Mouse (Mus musculus): ENCODE results near the gene Stx3. TPM values are rescaled to one million over a fixed set of nuclear protein-coding genes. Genes with fewer than 3 reads are reported as not detected.

Stx3 gene
- polyA plus RNA-seq, 1 experiment from 2014 or later, result 11.2 TPM

DNA sequence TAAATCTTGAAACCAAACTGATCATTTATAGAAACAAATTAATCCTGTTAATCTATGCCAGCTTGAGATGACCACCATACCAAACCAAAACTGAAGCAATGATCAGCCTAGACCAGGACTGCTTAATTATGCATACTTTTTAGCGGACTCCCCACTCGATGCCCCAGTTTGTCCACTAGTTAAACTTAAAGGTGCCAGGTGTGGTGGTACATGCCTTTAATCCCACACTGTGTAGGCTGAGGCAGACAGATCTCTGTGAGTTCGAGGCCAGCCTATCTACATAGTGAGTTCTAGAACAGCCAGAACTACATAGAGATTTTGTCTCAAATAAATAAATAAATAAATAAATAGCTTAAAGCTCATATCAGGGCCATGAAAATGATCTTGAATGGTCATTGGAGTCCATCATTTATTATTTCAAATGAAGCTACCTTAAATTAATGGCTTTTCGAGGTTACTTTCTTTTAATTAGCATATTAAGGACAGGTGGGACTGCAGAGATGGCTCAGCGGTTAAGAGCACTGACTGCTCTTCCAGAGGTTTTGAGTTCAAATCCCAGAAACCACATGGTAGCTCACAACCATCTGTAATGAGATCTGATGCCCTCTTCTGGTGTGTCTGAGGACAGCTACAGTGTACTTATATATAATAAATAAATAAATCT is 49.8 kb downstream of the Stx3 start:
- H3K4me3 ChIP-seq, result peak overlapping the region; percentile 67; the same call in 1 of the 2 replicates
- H3K27ac ChIP-seq, result no peak overlapping the region
- peak overlapping the region; percentile 73 for H3K4me2 ChIP-seq
- no peaks in the 10 kb centered on the region for H3K9me3 ChIP-seq
- WGBS, result 85% methylated on average over 5 of the region's 5 CpGs
- no peak overlapping the region for H3K9ac ChIP-seq
- ATAC-seq (ENCODE audit: insufficient number of reproducible peaks, insufficient read depth, low FRiP score, low TSS enrichment, low read depth), result no peak
- H3K4me1 ChIP-seq, result peaks cover 7% of the 10 kb centered on the region
- H3K27me3 ChIP-seq, result no peaks in the 10 kb centered on the region
- H3K36me3 ChIP-seq, result peaks cover 12% of the 10 kb centered on the region

GRCm38 (mm10) chr19:11768163-11768562 is 51.0 kb downstream of the Stx3 start:
- peaks cover 7% of the 10 kb centered on the region for H3K4me1 ChIP-seq
- no peak overlapping the region for H3K9ac ChIP-seq
- no peak overlapping the region for H3K27ac ChIP-seq
- H3K4me3 ChIP-seq, result no peak overlapping the region
- WGBS, result 10% methylated on average over 3 of the region's 3 CpGs
- H3K27me3 ChIP-seq, result no peaks in the 10 kb centered on the region
- no peak overlapping the region for H3K4me2 ChIP-seq
- H3K9me3 ChIP-seq, result no peaks in the 10 kb centered on the region
- 0 out of 2 replicates have a peak, but pooled peaks cover 2% of the 10 kb centered on the region for H3K36me3 ChIP-seq
- no peak for ATAC-seq (ENCODE audit: insufficient number of reproducible peaks, insufficient read depth, low FRiP score, low TSS enrichment, low read depth)

GRCm38 (mm10) chr19:11766413-11766812 is 52.8 kb downstream of the Stx3 start:
- no peak overlapping the region for H3K4me2 ChIP-seq
- no peak overlapping the region for H3K27ac ChIP-seq
- H3K9ac ChIP-seq, result no peak overlapping the region
- H3K36me3 ChIP-seq, result no peaks in the 10 kb centered on the region
- no peaks in the 10 kb centered on the region for H3K27me3 ChIP-seq
- H3K4me3 ChIP-seq, result no peak overlapping the region
- 65% methylated on average over 4 of the region's 4 CpGs for WGBS
- no peaks in the 10 kb centered on the region for H3K9me3 ChIP-seq
- H3K4me1 ChIP-seq, result peaks cover 7% of the 10 kb centered on the region
- no peak for ATAC-seq (ENCODE audit: insufficient number of reproducible peaks, insufficient read depth, low FRiP score, low TSS enrichment, low read depth)

DNA sequence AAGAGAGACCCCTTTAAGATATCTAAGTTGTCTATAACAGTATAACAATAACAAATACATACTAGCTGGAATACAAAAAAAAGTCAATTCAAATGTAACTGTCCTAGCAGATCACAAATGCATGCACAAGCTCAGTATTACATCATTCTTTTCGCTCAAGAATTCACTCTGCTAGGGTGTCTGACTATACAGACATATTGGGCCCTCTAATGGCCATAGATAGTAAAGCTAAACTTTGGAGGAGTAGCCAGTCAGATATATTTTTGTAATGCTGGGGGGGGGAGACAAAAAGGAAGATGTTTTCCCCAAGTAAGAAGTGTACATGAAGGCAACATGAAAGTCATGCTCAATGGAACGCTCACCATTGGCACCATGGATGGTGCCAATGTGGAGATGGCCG is 54.1 kb downstream of the Stx3 start:
- H3K36me3 ChIP-seq, result no peaks in the 10 kb centered on the region
- 81% methylated on average over 3 of the region's 3 CpGs for WGBS
- ATAC-seq (ENCODE audit: insufficient number of reproducible peaks, insufficient read depth, low FRiP score, low TSS enrichment, low read depth), result no peak
- H3K4me3 ChIP-seq, result no peak overlapping the region
- H3K27ac ChIP-seq, result no peak overlapping the region
- no peak overlapping the region for H3K9ac ChIP-seq
- no peak overlapping the region for H3K4me2 ChIP-seq
- no peaks in the 10 kb centered on the region for H3K27me3 ChIP-seq
- H3K4me1 ChIP-seq, result no peaks in the 10 kb centered on the region
- H3K9me3 ChIP-seq, result no peaks in the 10 kb centered on the region

GRCm38 (mm10) chr19:11747298-11747697 is 71.9 kb downstream of the Stx3 start, which contains the start of gene Gif:
TSS of gene Gif (plus strand) at chr19:11747554.
- Histone ChIP-seq H3K9me3 (no peaks in the 10 kb centered on the region), H3K27ac (no peak within 1 kb of the TSS), H3K4me1 (no peaks in the 10 kb centered on the region), H3K9ac (no peak within 1 kb of the TSS), H3K4me2 (no peak within 1 kb of the TSS), H3K4me3 (no peak within 1 kb of the TSS), H3K36me3 (no peaks in the 10 kb centered on the region), H3K27me3 (no peaks in the 10 kb centered on the region)
- no peak for ATAC-seq (ENCODE audit: insufficient number of reproducible peaks, insufficient read depth, low FRiP score, low TSS enrichment, low read depth)
- WGBS, result 73% methylated on average over 2 of the region's 2 CpGs

- Histone ChIP-seq H3K9ac (no peak overlapping the region), H3K4me1 (no peaks in the 10 kb centered on the region), H3K27ac (no peak overlapping the region), H3K9me3 (no peaks in the 10 kb centered on the region), H3K27me3 (no peaks in the 10 kb centered on the region), H3K4me2 (no peak overlapping the region), H3K4me3 (no peak overlapping the region), H3K36me3 (no peaks in the 10 kb centered on the region)
- no peak for ATAC-seq (ENCODE audit: insufficient number of reproducible peaks, insufficient read depth, low FRiP score, low TSS enrichment, low read depth)
These were observed 73.5 kb downstream of the Stx3 start for GRCm38 (mm10) chr19:11745680-11746079.

DNA sequence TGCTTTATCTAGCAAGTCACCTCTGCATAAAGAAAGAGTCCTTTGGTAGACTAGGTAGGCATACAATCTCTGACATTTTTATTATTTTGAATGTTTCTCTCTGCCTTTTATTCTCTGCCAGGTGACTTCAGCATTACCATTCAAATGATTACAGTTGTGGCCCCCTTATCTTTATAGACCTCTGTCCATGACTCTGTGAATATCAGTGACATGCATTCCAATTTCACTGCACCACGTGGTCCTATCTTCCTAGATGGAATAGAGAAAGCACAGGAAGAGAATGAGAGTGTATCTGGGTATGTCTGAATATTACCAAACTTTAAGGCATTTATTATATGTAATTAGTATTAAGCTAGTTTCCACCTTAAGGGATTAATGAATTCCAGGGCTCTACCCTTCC is 82.7 kb downstream of the Stx3 start:
- no peak overlapping the region for H3K4me3 ChIP-seq
- 48% methylated on average over 1 of the region's 1 CpGs for WGBS
- no peak for ATAC-seq (ENCODE audit: insufficient number of reproducible peaks, insufficient read depth, low FRiP score, low TSS enrichment, low read depth)
- no peaks in the 10 kb centered on the region for H3K27me3 ChIP-seq
- no peak overlapping the region for H3K4me2 ChIP-seq
- no peak overlapping the region for H3K27ac ChIP-seq
- no peak overlapping the region for H3K9ac ChIP-seq
- no peaks in the 10 kb centered on the region for H3K4me1 ChIP-seq
- no peaks in the 10 kb centered on the region for H3K36me3 ChIP-seq
- H3K9me3 ChIP-seq, result no peaks in the 10 kb centered on the region

GRCm38 (mm10) chr19:11730278-11730677 is 88.9 kb downstream of the Stx3 start:
- Histone ChIP-seq H3K4me2 (no peak overlapping the region), H3K4me3 (no peak overlapping the region), H3K9ac (no peak overlapping the region), H3K9me3 (no peaks in the 10 kb centered on the region), H3K27ac (no peak overlapping the region), H3K36me3 (no peaks in the 10 kb centered on the region), H3K4me1 (no peaks in the 10 kb centered on the region), H3K27me3 (no peaks in the 10 kb centered on the region)
- no peak for ATAC-seq (ENCODE audit: insufficient number of reproducible peaks, insufficient read depth, low FRiP score, low TSS enrichment, low read depth)
- WGBS, result 68% methylated on average over 1 of the region's 1 CpGs

GRCm38 (mm10) chr19:11727304-11727703 is 91.9 kb downstream of the Stx3 start:
- 91% methylated on average over 5 of the region's 5 CpGs for WGBS
- no peaks in the 10 kb centered on the region for H3K9me3 ChIP-seq
- ATAC-seq (ENCODE audit: insufficient number of reproducible peaks, insufficient read depth, low FRiP score, low TSS enrichment, low read depth), result no peak
- no peak overlapping the region for H3K27ac ChIP-seq
- no peak overlapping the region for H3K4me2 ChIP-seq
- H3K4me1 ChIP-seq, result no peaks in the 10 kb centered on the region
- H3K36me3 ChIP-seq, result no peaks in the 10 kb centered on the region
- H3K27me3 ChIP-seq, result no peaks in the 10 kb centered on the region
- H3K9ac ChIP-seq, result no peak overlapping the region
- H3K4me3 ChIP-seq, result no peak overlapping the region

- H3K4me3 ChIP-seq, result no peak overlapping the region
- no peak overlapping the region for H3K9ac ChIP-seq
- H3K4me1 ChIP-seq, result no peaks in the 10 kb centered on the region
- no peaks in the 10 kb centered on the region for H3K27me3 ChIP-seq
- WGBS, result 89% methylated on average over 2 of the region's 2 CpGs
- H3K27ac ChIP-seq, result no peak overlapping the region
- no peaks in the 10 kb centered on the region for H3K9me3 ChIP-seq
- H3K36me3 ChIP-seq, result no peaks in the 10 kb centered on the region
- ATAC-seq (ENCODE audit: insufficient number of reproducible peaks, insufficient read depth, low FRiP score, low TSS enrichment, low read depth), result no peak
- H3K4me2 ChIP-seq, result no peak overlapping the region
These were observed 93.3 kb downstream of the Stx3 start for GRCm38 (mm10) chr19:11725915-11726314.

Measured in embryonic facial prominence, embryonic 13.5 days (tissue).